Mouse (Mus musculus) G1E (cell line): Measurements from ENCODE around the gene Iars2.

Source experiments
- CTCF ChIP-seq: IDR thresholded peaks from 2 replicates; pipeline ENCODE4 v1.5.1; 2012; ENCODE audit warnings: low read depth, low read length, inconsistent platforms, mixed read lengths
- GATA1 ChIP-seq: IDR thresholded peaks from 2 replicates; pipeline ENCODE4 v1.6.1; 2012; ENCODE audit warnings: borderline replicate concordance, low read length, inconsistent platforms, mixed read lengths
- GATA2 ChIP-seq: IDR thresholded peaks from 2 replicates; pipeline ENCODE4 v1.6.1; 2012; ENCODE audit warnings: low read depth, low read length, inconsistent platforms, borderline replicate concordance
- POLR2AphosphoS5 ChIP-seq: IDR thresholded peaks from 2 replicates; pipeline ENCODE4 v1.6.1; 2012; ENCODE audit warnings: low read depth, low read length, inconsistent platforms; ENCODE audit not compliant: insufficient replicate concordance
- TAL1 ChIP-seq: conservative IDR thresholded peaks from 2 replicates; pipeline ENCODE4 v1.6.1; 2012; ENCODE audit warnings: low read depth, low read length, inconsistent platforms, mixed read lengths

DNA sequence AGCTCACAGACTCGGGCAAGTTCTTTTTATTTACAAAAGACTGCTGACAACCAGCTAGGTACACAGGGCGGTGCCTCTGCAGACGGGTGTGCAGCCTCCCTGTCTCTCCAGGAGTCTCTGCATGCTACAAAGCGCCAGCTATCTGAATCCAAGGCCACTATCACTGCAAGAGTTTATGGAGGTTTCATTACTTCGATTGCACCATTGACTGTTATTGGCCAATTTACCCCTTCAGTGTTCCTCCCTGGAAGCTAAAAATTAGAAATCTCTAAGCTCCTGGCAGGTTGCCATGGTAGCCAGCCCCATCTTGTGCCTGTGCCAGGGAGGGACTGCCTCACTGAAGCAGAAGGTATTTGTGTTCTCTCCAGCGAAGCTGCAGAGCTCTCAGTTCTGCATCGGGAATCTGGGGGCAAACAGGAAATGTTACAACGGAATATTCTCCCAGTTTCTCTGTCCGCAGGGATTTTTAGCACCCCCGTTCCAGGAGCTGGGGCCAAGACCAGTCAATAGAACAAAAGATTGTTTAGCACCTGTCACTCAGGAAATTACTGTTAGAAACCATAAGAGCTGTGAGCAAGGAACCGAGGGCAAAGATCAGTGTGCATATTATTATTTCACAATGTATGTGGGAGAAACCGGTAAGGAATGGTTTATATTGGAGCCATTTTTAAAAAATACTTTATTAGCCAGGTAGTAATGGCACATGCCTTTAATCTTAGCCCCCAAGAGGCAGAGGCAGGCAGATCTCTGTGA, 75.9 kb downstream of the Iars2 start:
- TF ChIP-seq CTCF, result no peak
- TF ChIP-seq GATA1, result no peak
- TF ChIP-seq TAL1, result no peak
- no peak for TF ChIP-seq GATA2
- no peak for TF ChIP-seq POLR2AphosphoS5
